Mouse (Mus musculus): Measurements from ENCODE around the gene Sim1.

The Sim1 gene

GRCm38 (mm10) chr10:50894170-50894991 lies at the start of gene Sim1:
Sim1 (plus strand) TSS chr10:50894754.
- DNase-seq (ENCODE audit: low spot score), result peak; percentile 93

DNA sequence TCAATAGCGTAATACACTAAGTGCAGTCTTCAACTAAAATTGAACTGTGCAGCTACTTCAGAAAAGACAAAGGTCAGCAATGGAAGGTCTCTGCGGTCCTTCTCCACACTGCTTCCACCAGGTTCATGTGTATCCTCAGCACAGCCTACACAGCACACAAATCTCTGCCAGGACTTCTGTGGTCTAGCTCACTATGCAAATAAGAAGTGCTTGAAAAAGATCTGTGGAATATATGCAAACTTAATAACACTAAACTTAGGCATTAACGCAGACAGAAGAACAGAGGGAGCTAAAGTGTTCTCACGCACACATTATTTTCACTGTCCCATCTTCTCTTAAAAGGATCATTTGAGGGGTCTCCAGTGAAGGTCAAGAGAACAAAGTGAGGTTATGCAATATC lies 26.4 kb upstream of the Sim1 start:
- no peak for DNase-seq (ENCODE audit: low spot score)

DNA sequence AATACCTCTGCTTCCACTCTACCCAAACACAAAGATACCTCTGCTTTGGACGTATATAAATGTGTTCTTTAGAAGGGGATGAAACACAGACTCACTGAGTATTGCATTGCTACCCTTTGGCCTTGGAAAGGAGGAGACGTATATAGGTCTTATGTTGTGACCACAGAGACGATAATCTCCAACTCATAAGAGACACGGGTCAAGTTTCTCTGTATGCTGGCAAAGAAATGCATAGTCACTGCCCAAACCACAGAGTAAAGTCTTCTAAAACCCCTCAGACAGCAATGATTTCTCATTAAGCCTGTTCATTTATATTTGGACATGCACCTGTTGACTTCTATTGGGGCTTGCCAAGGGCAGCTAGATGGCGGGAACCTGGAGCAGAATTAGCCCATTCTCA lies 17.6 kb upstream of the Sim1 start:
- no peak for DNase-seq (ENCODE audit: low spot score)

DNA sequence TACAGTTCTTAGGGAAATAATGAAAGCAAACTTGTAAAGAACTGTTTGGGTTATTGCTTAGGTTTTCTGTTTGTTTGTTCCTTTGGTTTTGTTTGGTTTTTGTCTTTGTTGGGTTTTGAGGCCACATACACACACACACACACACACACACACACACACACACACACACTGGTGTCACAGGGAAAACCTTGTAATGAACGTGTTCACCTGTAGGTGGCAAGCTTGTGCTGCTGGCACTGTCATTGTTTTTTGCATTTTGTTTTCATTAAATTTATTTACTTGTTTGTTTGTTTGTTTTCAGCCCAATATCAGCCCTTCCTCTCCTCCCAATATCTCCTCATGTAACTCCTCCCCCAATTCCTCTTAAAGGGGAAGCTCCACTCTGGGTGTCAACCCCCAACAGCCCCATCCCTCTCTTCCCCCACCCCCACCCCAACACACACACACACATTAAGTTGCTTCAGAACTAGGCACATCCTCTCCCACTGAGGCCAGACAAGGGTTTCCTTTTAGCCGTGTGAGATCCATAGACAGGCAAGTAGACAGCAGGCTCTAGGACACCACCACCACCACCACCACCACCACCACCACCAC lies 13.0 kb upstream of the Sim1 start:
- DNase-seq (ENCODE audit: low spot score), result peak; percentile 58

DNA sequence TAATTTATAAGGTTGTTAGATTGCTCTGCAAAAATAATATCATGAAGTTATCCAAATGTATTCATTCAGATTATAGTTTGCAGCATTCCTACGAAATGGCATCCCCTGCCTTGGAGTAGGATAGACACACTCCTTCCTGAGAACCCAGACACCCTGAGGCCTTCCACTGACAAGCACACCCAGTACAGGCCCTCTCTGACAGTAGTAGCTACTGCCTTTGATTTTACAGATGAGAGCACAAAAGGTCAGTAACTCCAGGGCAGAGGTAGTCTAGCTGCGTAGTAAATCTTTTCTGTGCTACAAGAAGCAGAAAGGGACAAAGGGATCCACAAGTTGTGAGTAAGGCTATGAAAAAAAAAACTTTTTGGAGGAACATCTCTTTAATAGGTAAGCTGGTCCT lies 12.2 kb upstream of the Sim1 start:
- DNase-seq (ENCODE audit: low spot score), result no peak

GRCm38 (mm10) chr10:50886305-50886704 lies 8.2 kb upstream of the Sim1 start:
- no peak for DNase-seq (ENCODE audit: low spot score)

GRCm38 (mm10) chr10:50890621-50891020 lies 3.9 kb upstream of the Sim1 start:
- DNase-seq (ENCODE audit: low spot score), result no peak

DNA sequence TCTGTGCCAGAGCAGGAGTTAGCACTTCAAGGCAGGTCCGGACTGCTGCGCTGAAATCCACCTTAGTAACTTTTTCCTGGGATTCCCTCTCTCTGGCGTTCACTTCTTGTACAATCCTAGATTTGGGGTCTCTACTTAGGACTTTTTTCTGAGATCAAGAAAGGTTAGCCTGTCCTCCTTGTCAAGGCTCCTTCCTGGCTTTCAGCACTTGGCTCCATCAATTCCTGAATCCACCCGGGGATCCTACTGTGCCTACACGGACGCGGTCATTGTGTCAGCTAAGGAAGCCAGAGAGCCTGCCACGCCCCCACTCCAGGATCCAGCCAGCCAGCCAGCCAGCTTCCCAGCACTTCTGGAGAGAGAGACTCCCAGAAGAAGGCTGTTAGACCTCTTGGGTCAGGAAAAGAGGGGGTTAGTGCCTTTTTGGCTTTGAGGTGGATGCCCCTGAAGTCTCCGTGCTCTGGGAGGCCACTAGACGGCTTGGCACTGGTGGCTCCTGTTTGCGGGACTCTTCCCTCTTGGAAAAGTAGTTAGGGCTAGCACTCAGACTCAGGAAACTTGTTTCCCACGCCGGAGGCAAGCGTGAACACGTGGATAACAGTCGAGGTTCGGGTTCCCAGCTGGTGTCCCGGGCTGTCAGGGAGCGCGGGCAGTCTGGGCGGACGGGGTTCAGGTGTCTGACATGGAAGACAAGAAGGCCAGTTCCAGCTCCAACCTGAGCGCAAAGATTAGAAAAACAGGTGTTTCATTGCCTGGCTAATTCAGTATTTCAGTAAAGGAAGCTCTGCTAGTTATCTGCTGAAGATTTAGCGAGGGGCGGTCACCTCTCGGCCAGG lies 2.5 kb upstream of the Sim1 start:
- no peak for DNase-seq (ENCODE audit: low spot score)

DNA sequence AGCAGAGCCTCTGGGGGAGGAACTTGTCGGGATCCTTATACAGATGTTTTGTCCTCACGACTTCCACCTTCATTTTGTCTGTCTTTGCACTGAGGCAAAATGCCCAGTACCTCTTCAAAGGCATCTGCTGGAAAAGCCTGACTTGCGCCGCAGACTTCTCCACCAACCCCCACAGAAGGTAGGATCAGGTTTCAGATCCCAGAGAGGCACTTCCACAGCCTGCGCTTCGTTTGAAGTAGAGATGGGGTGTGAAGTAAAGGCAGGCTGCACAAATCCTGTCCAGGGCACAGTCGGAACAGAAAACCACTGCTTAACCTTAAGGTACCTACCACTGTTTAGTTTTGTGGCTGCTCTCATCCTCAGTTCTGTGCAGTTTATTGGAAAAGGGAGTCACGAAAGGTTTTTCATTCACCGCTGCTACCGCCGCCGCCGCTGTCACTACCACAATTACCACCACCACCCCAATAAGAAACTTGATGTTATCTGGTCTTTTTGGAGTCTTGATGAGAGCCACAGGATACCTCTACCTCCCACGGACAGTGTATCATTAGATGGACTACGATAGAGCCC lies 1.7 kb upstream of the Sim1 start:
- no peak for DNase-seq (ENCODE audit: low spot score)

- DNase-seq (ENCODE audit: low spot score), result no peak
Measured at GRCm38 (mm10) chr10:50893546-50893945, 1.0 kb upstream of the Sim1 start.

- peak; percentile 46 for DNase-seq (ENCODE audit: low spot score)
Measured at GRCm38 (mm10) chr10:50895091-50895790, 687 bp downstream of the Sim1 start.

DNA sequence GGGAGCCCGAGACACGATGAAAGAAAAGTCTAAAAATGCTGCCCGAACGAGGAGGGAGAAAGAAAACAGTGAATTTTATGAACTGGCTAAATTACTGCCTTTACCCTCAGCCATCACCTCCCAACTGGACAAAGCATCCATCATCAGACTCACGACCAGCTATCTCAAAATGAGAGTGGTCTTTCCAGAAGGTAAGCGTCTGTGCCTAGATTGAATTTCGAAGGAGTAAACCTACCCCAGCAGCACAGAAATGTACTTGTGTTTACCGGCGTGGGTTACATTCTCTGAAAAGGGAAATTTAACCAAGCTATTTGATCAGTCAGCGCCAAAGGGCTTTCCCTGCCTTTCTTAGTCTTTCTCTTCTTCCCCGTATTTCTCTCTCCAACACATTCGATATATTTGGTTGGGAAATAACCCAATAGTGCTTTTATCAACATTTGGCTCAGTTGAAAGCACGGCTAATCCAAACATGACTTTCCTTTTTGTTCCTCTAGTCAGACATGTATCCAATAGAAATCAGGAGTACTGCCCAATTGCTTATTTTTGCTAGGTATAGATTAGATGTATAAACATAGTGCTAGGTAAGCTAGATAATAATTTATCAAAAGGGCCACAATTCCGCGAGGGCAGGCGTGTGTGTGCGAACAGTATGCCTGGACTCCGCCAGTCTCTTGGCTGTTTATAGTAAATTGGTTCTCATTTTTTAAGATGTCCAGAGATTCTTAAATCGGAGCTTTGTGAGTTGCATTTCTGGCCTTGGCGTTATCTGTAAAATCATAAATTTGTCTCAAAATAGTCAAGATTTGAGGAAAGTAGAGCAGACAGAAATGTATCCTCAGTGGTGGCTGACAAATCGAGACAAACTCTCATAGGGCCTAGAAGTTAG lies 1.6 kb downstream of the Sim1 start:
- peak; percentile 46 for DNase-seq (ENCODE audit: low spot score)

- peak; percentile 52 for DNase-seq (ENCODE audit: low spot score)
Measured at GRCm38 (mm10) chr10:50896767-50897390, 2.3 kb downstream of the Sim1 start.

DNA sequence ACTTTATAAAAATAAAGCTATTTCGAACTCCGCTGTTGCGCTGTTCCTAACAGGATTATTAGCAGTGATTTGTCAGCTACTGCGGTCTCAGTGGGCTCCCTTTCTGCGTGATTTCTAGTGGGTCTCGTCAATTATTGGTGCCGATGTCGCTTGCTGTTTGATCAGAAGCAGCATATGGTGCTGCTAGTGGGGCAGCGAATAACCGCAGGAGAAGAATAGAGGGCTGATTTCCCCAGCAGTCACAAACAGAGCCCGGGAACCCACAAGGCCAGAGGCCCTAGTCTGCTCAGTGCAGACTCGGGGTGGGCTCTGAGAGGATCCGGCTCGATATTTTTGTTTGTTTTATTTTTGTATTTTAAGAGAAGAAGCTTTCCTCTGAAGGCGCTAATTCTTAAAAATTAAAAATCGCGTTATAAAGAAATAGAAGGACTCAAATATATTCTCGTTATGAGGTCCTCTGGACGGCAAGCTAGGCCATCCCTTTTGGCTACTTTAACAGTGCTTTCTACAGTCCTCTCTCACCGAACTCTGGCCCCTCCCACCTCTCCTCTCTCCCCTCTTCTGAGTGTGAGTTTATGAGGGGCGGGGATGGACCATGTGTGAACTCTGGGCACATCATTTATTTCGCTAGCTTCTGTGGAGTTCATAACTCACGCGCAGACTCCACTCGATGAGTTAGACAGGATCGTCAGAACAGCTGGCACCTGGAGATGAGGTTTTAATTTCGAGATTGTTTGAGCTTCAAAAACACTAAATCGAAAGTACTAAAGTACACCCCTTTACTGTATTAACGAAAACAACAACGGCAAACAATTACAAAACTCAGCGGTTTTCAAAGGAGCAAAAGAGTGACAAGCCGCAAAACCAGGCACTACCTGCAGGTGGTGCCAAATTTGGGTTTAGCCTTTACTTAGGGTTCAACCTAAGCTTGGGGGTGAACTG lies 3.2 kb downstream of the Sim1 start:
- peak; percentile 76 for DNase-seq (ENCODE audit: low spot score)

DNA sequence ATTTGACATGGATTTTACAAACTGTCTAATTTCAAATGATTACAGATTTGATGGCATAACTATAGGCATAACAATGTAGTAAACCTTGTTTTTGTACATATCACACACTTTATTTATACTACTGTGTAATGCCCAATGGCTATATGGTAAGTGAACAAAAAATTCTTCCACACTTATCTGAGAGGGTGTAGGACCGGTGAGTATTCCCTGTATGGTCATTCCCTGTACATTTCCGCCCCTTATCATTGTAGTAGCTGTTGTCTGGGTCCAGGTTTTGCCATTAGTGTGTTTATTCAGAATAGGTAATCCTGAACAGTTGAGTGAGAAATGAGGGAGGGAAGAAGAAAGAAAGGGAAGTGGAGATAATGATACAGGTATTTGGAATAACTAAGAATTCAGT lies 4.1 kb downstream of the Sim1 start:
- no peak for DNase-seq (ENCODE audit: low spot score)

DNA sequence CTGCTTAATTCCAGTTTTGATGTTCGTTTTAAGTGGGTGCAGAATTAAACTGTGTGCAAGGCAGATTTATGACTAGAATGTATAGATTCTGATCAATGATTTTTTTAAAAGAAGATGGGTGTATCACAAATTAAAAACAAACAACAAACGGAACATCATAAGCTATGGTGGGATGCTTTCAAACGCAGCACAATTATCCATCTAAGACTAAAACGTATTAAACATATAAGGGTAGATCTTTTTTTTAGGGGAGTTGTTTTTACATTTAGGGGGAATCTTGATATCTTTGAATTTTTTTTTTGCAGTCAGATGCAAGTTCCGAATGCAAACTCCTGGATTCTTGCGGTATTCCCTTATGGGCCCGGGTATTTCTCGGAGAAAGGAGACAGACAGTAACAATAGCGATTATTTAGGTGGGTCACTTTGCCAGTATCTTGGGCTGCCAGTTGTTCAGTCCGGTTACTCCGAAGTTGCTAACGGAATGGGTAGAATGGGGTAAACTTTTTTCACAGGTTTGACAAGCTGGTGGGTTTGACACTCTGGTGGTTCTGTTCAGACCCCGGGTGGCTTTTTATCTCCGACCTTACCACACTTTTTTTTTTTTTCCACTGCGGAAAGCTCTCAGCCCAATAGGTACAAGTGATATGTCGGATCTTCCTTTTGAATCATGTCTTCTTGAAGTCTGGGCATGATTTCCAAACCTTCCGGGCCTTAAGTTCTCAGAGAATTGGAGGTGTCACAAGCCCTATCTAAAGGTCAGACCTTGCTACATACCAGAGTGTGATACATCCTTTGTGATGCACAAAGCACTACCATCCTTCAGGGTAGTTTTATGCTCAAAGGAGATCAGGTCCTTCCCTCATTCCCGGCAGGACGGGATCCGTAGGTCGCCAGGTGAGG lies 5.5 kb downstream of the Sim1 start:
- DNase-seq (ENCODE audit: low spot score), result peak; percentile 39

DNA sequence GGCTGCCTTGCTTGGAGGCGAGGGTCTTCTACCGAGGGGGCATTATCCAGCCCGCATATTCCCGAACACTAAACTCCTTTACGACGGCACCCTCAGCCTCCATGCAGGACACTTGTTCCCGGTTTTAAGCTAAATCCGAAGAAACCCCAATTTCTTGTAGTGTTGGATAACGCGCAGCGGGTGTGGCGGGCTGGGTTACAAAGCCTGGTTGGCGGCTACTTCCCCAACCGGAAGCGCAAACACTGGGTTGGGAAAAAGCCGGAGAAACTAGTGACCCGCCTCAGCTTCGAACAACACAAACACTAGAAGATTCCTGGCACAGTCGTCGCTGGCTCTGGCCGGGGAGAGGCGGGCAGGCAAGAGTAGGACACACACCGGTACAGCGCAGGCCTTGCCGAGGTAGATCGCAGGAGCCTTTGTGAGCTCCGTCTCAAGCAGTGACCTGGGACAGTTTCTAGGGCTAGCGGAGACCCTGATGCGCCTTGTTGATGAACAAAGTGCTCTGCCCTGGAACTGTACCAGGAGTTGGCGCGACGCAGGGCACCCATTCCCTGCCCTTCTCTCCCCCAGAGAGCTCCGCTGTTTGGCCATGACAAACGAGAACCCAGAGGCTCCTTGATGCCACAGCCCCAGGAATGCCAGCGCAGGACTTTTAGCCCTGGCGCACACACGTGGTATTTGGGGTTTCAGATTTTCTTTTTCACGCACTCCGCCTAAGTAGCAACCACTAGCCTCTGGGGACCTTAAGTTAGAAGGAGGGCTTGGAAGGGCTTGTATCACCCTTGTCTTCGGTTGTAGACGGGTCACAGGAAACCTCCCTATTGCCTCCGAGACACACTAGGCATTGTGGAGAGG lies 6.4 kb downstream of the Sim1 start:
- peak; percentile 33 for DNase-seq (ENCODE audit: low spot score)
